Mouse (Mus musculus): ENCODE data around the gene Isyna1.

Isyna1 gene

GRCm38 (mm10) chr8:70627041-70627440, 32.9 kb downstream of the Isyna1 start:
- DNase-seq (ENCODE audit: low spot score), result no peak

- no peak for DNase-seq (ENCODE audit: low spot score)
Observed at GRCm38 (mm10) chr8:70628986-70629490, 34.9 kb downstream of the Isyna1 start.

- peak; percentile 91 for DNase-seq (ENCODE audit: low spot score)
Observed at GRCm38 (mm10) chr8:70629574-70630531, 35.7 kb downstream of the Isyna1 start.

- DNase-seq (ENCODE audit: low spot score), result no peak
Observed at GRCm38 (mm10) chr8:70630532-70631381, 36.6 kb downstream of the Isyna1 start.

GRCm38 (mm10) chr8:70631436-70631835, 37.3 kb downstream of the Isyna1 start:
- DNase-seq (ENCODE audit: low spot score), result no peak

- DNase-seq (ENCODE audit: low spot score), result no peak
Observed at GRCm38 (mm10) chr8:70632346-70632892, 38.2 kb downstream of the Isyna1 start, which contains the start of gene Gdf15. Gene Gdf15, minus strand, starts transcription at chr8:70632456.

- peak; percentile 39 for DNase-seq (ENCODE audit: low spot score)
Observed at GRCm38 (mm10) chr8:70634066-70634465, 39.9 kb downstream of the Isyna1 start.

GRCm38 (mm10) chr8:70635527-70635926, 41.4 kb downstream of the Isyna1 start:
- DNase-seq (ENCODE audit: low spot score), result no peak

GRCm38 (mm10) chr8:70636838-70637237, 42.7 kb downstream of the Isyna1 start:
- DNase-seq (ENCODE audit: low spot score), result no peak

GRCm38 (mm10) chr8:70638752-70639151, 44.6 kb downstream of the Isyna1 start:
- DNase-seq (ENCODE audit: low spot score), result no peak

- no peak for DNase-seq (ENCODE audit: low spot score)
Observed at GRCm38 (mm10) chr8:70643019-70643418, 48.8 kb downstream of the Isyna1 start.

GRCm38 (mm10) chr8:70644065-70644464, 49.9 kb downstream of the Isyna1 start:
- DNase-seq (ENCODE audit: low spot score), result no peak

GRCm38 (mm10) chr8:70645501-70646224, 51.5 kb downstream of the Isyna1 start:
- DNase-seq (ENCODE audit: low spot score), result no peak

GRCm38 (mm10) chr8:70646369-70646768, 52.2 kb downstream of the Isyna1 start:
- DNase-seq (ENCODE audit: low spot score), result no peak

- DNase-seq (ENCODE audit: low spot score), result no peak
Observed at GRCm38 (mm10) chr8:70646775-70647174, 52.6 kb downstream of the Isyna1 start.
